Mouse (Mus musculus) neural tube, embryonic 14.5 days (tissue): ENCODE data around the gene Mpv17l2. TPM values are rescaled to one million over a fixed set of nuclear protein-coding genes. Genes with fewer than 3 reads are reported as not detected.

Experiments used
- ATAC-seq: fragments of 200-750 bp; cut with Nextera tagmentation; 2 replicates; pipeline ENCODE4 v1.8.0; 2017; ENCODE audit warnings: low read depth, mild to moderate bottlenecking, moderate TSS enrichment, moderate library complexity
- H3K27ac ChIP-seq: fragments of 300-500 bp; sonication (generic); 2 replicates; pipeline ENCODE4 v1.5.1; 2014; ENCODE audit warnings: low read depth, mild to moderate bottlenecking, control low read depth, low read length, moderate library complexity, mixed read lengths
- H3K27me3 ChIP-seq: fragments of 300-500 bp; sonication (generic); 2 replicates; pipeline ENCODE4 v1.6.1; 2014; ENCODE audit warnings: low read length; ENCODE audit not compliant: control insufficient read depth, insufficient read depth
- H3K36me3 ChIP-seq: fragments of 300-500 bp; sonication (generic); 2 replicates; pipeline ENCODE4 v1.6.1; 2014; ENCODE audit warnings: low read length, mixed read lengths; ENCODE audit not compliant: control insufficient read depth, insufficient read depth
- H3K4me1 ChIP-seq: fragments of 300-500 bp; sonication (generic); 2 replicates; pipeline ENCODE4 v1.6.1; 2014; ENCODE audit warnings: low read length; ENCODE audit not compliant: control insufficient read depth, insufficient read depth
- H3K4me2 ChIP-seq: fragments of 300-500 bp; sonication (generic); 2 replicates; pipeline ENCODE4 v1.6.1; 2014; ENCODE audit warnings: mild to moderate bottlenecking, low read depth, low read length, control low read depth
- H3K4me3 ChIP-seq: fragments of 300-500 bp; sonication (generic); 2 replicates; pipeline ENCODE4 v1.5.1; 2014; ENCODE audit warnings: low read depth, low read length, control low read depth, mixed read lengths
- H3K9ac ChIP-seq: fragments of 300-500 bp; sonication (generic); replicated peaks from 2 replicates; pipeline ENCODE4 v1.6.1; 2014; ENCODE audit warnings: low read depth, mild to moderate bottlenecking, control low read depth, low read length, mixed read lengths
- H3K9me3 ChIP-seq: fragments of 300-500 bp; sonication (generic); 2 replicates; pipeline ENCODE4 v1.6.1; 2016; ENCODE audit warnings: low read length; ENCODE audit not compliant: control insufficient read depth
- WGBS: fragments of 180-500 bp; shearing (Covaris S2); extraction: QIAGEN DNeasy Blood & Tissue Kit; methylation state at CpG from one replicate; pipeline ENCODE4 v1.1.7; 2014; 5-methylcytosine and 5-hydroxymethylcytosine counted together
- polyA plus RNA-seq: library from polyadenylated mRNA; unstranded; fragments of >200 nt; fragmentation: Nextera tagmentation; extraction: Ambion mirVana; gene quantifications from 2 replicates; pipeline ENCODE4 v1.2.1, GENCODE M21; 2014

Gene Mpv17l2
- polyA plus RNA-seq, 1 experiment from 2014 or later, result 41.2 TPM

GRCm38 (mm10) chr8:70780093-70780492 is 19.3 kb upstream of the Mpv17l2 start:
- Histone ChIP-seq H3K27ac (no peak overlapping the region), H3K4me3 (no peak overlapping the region), H3K4me2 (no peak overlapping the region), H3K9ac (no peak overlapping the region), H3K9me3 (no peaks in the 10 kb centered on the region), H3K27me3 (no peaks in the 10 kb centered on the region), H3K4me1 (peaks cover 17% of the 10 kb centered on the region), H3K36me3 (peaks cover 34% of the 10 kb centered on the region)
- WGBS, result 86% methylated on average over 11 of the region's 11 CpGs
- ATAC-seq, result no peak

- Histone ChIP-seq H3K4me2 (peak within 1 kb of the TSS; percentile 88), H3K9ac (peak within 1 kb of the TSS; percentile 97), H3K4me3 (peak within 1 kb of the TSS; percentile 82), H3K36me3 (peaks cover 38% of the 10 kb centered on the region), H3K4me1 (peaks cover 38% of the 10 kb centered on the region), H3K27ac (peak within 1 kb of the TSS; percentile 86), H3K9me3 (no peaks in the 10 kb centered on the region), H3K27me3 (no peaks in the 10 kb centered on the region)
- ATAC-seq, result peak; percentile 93
- WGBS, result under 1% methylated on average over 89 of the region's 94 CpGs
Observed at GRCm38 (mm10) chr8:70776496-70777444, 16.0 kb upstream of the Mpv17l2 start, which contains the start of gene Pik3r2. Pik3r2 (minus strand) TSS chr8:70776713.

GRCm38 (mm10) chr8:70775851-70776495 is 15.2 kb upstream of the Mpv17l2 start:
- Histone ChIP-seq H3K9ac (peak overlapping the region; percentile 97), H3K4me2 (peak overlapping the region; percentile 88), H3K4me1 (peaks cover 38% of the 10 kb centered on the region), H3K36me3 (peaks cover 39% of the 10 kb centered on the region), H3K9me3 (no peaks in the 10 kb centered on the region), H3K4me3 (peak overlapping the region; percentile 82), H3K27me3 (no peaks in the 10 kb centered on the region), H3K27ac (peak overlapping the region; percentile 86)
- 2% methylated on average over 31 of the region's 34 CpGs for WGBS
- peak; percentile 0; the same call in 1 of the 2 replicates for ATAC-seq

GRCm38 (mm10) chr8:70775227-70775626 is 14.5 kb upstream of the Mpv17l2 start:
- peak overlapping the region; percentile 88 for H3K4me2 ChIP-seq
- WGBS, result 85% methylated on average over 5 of the region's 5 CpGs
- no peaks in the 10 kb centered on the region for H3K27me3 ChIP-seq
- H3K4me3 ChIP-seq, result peak overlapping the region; percentile 82
- peaks cover 39% of the 10 kb centered on the region for H3K36me3 ChIP-seq
- ATAC-seq, result no peak
- peaks cover 38% of the 10 kb centered on the region for H3K4me1 ChIP-seq
- H3K9ac ChIP-seq, result peak overlapping the region; percentile 97
- H3K27ac ChIP-seq, result no peak overlapping the region
- no peaks in the 10 kb centered on the region for H3K9me3 ChIP-seq

GRCm38 (mm10) chr8:70774740-70775139 is 14.0 kb upstream of the Mpv17l2 start:
- peaks cover 41% of the 10 kb centered on the region for H3K36me3 ChIP-seq
- 90% methylated on average over 18 of the region's 18 CpGs for WGBS
- H3K9ac ChIP-seq, result peak overlapping the region; percentile 39; the same call in 1 of the 2 replicates
- H3K27me3 ChIP-seq, result no peaks in the 10 kb centered on the region
- no peak for ATAC-seq
- H3K4me2 ChIP-seq, result peak overlapping the region; percentile 88; the same call in 1 of the 2 replicates
- H3K4me1 ChIP-seq, result peaks cover 38% of the 10 kb centered on the region
- no peak overlapping the region for H3K27ac ChIP-seq
- H3K4me3 ChIP-seq, result peak overlapping the region; percentile 82; the same call in 1 of the 2 replicates
- no peaks in the 10 kb centered on the region for H3K9me3 ChIP-seq

- Histone ChIP-seq H3K4me3 (0 out of 2 replicates have a peak overlapping the region, but pooled peaks have one; percentile 1), H3K9me3 (no peaks in the 10 kb centered on the region), H3K4me2 (peak overlapping the region; percentile 12; the same call in 1 of the 2 replicates), H3K4me1 (peaks cover 38% of the 10 kb centered on the region), H3K9ac (peak overlapping the region; percentile 22), H3K27me3 (no peaks in the 10 kb centered on the region), H3K36me3 (peaks cover 40% of the 10 kb centered on the region), H3K27ac (peak overlapping the region; percentile 35)
- ATAC-seq, result no peak
- 53% methylated on average over 7 of the region's 9 CpGs for WGBS
Observed at GRCm38 (mm10) chr8:70773833-70774232, 13.1 kb upstream of the Mpv17l2 start.

GRCm38 (mm10) chr8:70773410-70773809 is 12.7 kb upstream of the Mpv17l2 start:
- Histone ChIP-seq H3K4me3 (no peak overlapping the region), H3K9me3 (no peaks in the 10 kb centered on the region), H3K27ac (peak overlapping the region; percentile 35), H3K36me3 (peaks cover 45% of the 10 kb centered on the region), H3K4me2 (no peak overlapping the region), H3K27me3 (no peaks in the 10 kb centered on the region), H3K9ac (peak overlapping the region; percentile 22), H3K4me1 (peaks cover 38% of the 10 kb centered on the region)
- 78% methylated on average over 5 of the region's 5 CpGs for WGBS
- no peak for ATAC-seq

- H3K27me3 ChIP-seq, result no peaks in the 10 kb centered on the region
Observed at GRCm38 (mm10) chr8:70772890-70773289, 12.1 kb upstream of the Mpv17l2 start.

More at GRCm38 (mm10) chr8:70772890-70773289, 12.1 kb upstream of the Mpv17l2 start:
- peaks cover 34% of the 10 kb centered on the region for H3K4me1 ChIP-seq
- H3K27ac ChIP-seq, result no peak overlapping the region
- no peak overlapping the region for H3K4me2 ChIP-seq
- peaks cover 50% of the 10 kb centered on the region for H3K36me3 ChIP-seq
- H3K4me3 ChIP-seq, result no peak overlapping the region
- whole genome bisulfite sequencing, result 91% methylated on average over 9 of the region's 9 CpGs
- ATAC-seq, result no peak
- no peaks in the 10 kb centered on the region for H3K9me3 ChIP-seq
- no peak overlapping the region for H3K9ac ChIP-seq
